Mouse (Mus musculus) midbrain, embryonic 11.5 days (tissue): ENCODE measurements at regions not wholly inside any gene's neighbourhood (a gene's known extent, or its start where the extent isn't known, plus 50 kb on each side); places are given as distances from the start of the nearest gene placed in this dataset.

ENCODE experiments used
- ATAC-seq: fragments of 200-750 bp; cut with Nextera tagmentation; 2 replicates; pipeline ENCODE4 v1.8.0; 2017; ENCODE audit warnings: moderate TSS enrichment, moderate library complexity; ENCODE audit not compliant: low FRiP score
- DNase-seq: peaks from one replicate; pipeline ENCODE4 v3.0.0; 2015; ENCODE audit warnings: low spot score; ENCODE audit errors: missing footprints
- H3K27ac ChIP-seq: fragments of 300-500 bp; sonication (generic); 2 replicates; pipeline ENCODE4 v1.5.1; 2014; ENCODE audit warnings: low read depth, low read length
- H3K27me3 ChIP-seq: fragments of 300-500 bp; sonication (generic); 2 replicates; pipeline ENCODE4 v1.6.1; 2014; ENCODE audit warnings: mild to moderate bottlenecking, low read length, moderate library complexity, mixed read lengths; ENCODE audit not compliant: control insufficient read depth, insufficient read depth
- H3K36me3 ChIP-seq: fragments of 300-500 bp; sonication (generic); 2 replicates; pipeline ENCODE4 v1.6.1; 2014; ENCODE audit warnings: mild to moderate bottlenecking, low read length, moderate library complexity, mixed read lengths; ENCODE audit not compliant: control insufficient read depth, insufficient read depth
- H3K4me1 ChIP-seq: fragments of 300-500 bp; sonication (generic); 2 replicates; pipeline ENCODE4 v1.6.1; 2014; ENCODE audit warnings: low read length; ENCODE audit not compliant: control insufficient read depth, insufficient read depth
- H3K4me2 ChIP-seq: fragments of 300-500 bp; sonication (generic); 2 replicates; pipeline ENCODE4 v1.6.1; 2014; ENCODE audit warnings: mild to moderate bottlenecking, moderate library complexity
- H3K4me3 ChIP-seq: fragments of 300-500 bp; sonication (generic); 2 replicates; pipeline ENCODE4 v1.5.1; 2014; ENCODE audit warnings: low read depth, low read length
- H3K9ac ChIP-seq: fragments of 300-500 bp; sonication (generic); 2 replicates; pipeline ENCODE4 v1.6.1; 2014; ENCODE audit warnings: low read length
- H3K9me3 ChIP-seq: fragments of 300-500 bp; sonication (generic); 2 replicates; pipeline ENCODE4 v1.6.1; 2016; ENCODE audit warnings: low read length; ENCODE audit not compliant: control insufficient read depth
- WGBS: fragments of 180-500 bp; shearing (Covaris S2); extraction: QIAGEN DNeasy Blood & Tissue Kit; methylation state at CpG from one replicate; pipeline ENCODE4 v1.1.7; 2014; 5-methylcytosine and 5-hydroxymethylcytosine counted together

DNA sequence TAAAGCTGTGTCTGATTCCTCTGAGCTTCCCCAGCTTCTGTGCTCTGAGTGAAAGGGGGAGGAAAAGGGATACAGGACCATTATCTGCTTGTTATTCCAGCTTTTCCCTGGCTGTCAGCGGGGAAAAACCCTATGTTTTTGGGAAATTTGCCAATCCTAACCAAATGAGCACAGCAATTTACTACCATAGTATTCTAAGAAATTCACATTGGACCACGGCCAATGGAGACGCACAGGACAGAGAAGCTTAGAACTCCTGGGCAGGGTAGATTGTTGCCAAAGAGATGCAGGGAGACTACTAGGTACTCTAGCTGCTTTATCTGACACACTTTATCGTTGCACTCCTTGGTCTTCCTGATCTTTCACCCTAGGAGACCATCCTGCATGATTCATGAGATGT lies 303.2 kb downstream of the Olfm3 start:
- Histone ChIP-seq H3K27me3 (no peaks in the 10 kb centered on the region), H3K27ac (no peak overlapping the region), H3K4me2 (no peak overlapping the region), H3K9ac (no peak overlapping the region), H3K4me1 (no peaks in the 10 kb centered on the region), H3K9me3 (no peaks in the 10 kb centered on the region), H3K4me3 (no peak overlapping the region), H3K36me3 (no peaks in the 10 kb centered on the region)
- no peak for ATAC-seq
- DNase-seq = no peak
- WGBS = 90% methylated on average over 4 of the region's 4 CpGs

DNA sequence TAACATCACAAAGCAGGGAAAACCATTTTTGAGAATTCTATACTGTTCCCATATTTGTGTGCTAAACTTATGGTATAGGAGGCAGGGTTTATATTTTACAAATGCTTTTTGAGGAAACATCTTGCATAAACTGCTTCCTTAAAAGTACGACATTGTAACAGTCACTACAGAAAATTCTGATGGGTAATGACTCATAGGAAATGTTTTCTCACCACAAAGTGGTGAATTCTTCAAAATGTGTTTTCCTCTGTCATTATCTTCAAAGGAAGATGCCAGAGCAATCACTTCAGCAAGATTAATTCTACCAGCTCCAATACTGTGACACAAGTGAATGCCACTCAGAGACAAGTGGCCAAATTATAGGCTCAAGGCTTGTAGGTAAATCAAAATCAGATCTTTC lies 308.0 kb downstream of the Olfm3 start:
- H3K9me3 ChIP-seq = no peaks in the 10 kb centered on the region
- no peaks in the 10 kb centered on the region for H3K36me3 ChIP-seq
- H3K27me3 ChIP-seq = no peaks in the 10 kb centered on the region
- H3K4me2 ChIP-seq = no peak overlapping the region
- ATAC-seq (no peak), DNase-seq (no peak)
- no peaks in the 10 kb centered on the region for H3K4me1 ChIP-seq
- H3K4me3 ChIP-seq = no peak overlapping the region
- 95% methylated on average over 1 of the region's 1 CpGs for WGBS
- no peak overlapping the region for H3K27ac ChIP-seq
- no peak overlapping the region for H3K9ac ChIP-seq

DNA sequence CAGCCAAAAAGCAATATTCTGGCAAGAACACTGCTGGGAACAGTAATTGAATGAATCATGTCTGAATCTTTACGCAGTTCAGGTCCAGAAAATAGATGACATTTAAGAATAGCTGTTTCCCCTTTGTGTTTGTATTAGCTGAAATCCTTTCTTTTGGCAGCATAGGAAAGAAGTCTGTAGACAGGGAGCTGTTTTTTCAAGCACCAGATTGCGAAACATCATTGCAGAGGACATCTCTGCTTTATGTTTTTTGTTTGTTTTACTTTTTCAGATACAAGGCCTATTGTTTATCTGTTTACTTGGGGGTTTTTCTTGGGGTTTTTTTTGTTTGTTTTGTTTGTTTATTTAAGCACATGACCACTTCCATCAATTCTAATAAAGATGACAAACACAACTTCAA lies 309.6 kb downstream of the Olfm3 start:
- H3K36me3 ChIP-seq = no peaks in the 10 kb centered on the region
- no peaks in the 10 kb centered on the region for H3K4me1 ChIP-seq
- ATAC-seq (no peak), DNase-seq (no peak)
- H3K27ac ChIP-seq = no peak overlapping the region
- H3K27me3 ChIP-seq = no peaks in the 10 kb centered on the region
- H3K4me2 ChIP-seq = no peak overlapping the region
- H3K9me3 ChIP-seq = no peaks in the 10 kb centered on the region
- no peak overlapping the region for H3K4me3 ChIP-seq
- no peak overlapping the region for H3K9ac ChIP-seq
- WGBS = 79% methylated on average over 2 of the region's 2 CpGs

DNA sequence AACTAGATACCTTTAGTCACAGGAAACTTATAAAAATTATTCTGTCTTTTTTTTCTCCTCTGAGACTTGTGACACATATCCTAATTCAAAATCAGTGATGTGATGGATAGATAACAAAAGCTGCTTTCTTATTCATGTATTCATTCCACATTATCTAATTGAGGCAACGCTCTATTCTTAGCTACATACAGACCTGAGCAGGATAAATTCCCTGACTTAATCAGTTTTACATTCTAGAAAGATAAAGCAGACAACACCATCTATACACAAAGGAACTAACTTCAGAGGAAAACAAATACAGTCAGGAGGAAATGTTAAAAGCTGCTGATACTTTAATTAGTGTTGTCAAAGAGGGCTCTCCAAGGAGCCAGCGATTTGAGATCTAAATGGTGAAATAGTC lies 336.6 kb downstream of the Olfm3 start:
- Histone ChIP-seq H3K4me3 (no peak overlapping the region), H3K4me1 (no peaks in the 10 kb centered on the region), H3K9me3 (no peaks in the 10 kb centered on the region), H3K36me3 (no peaks in the 10 kb centered on the region), H3K27me3 (no peaks in the 10 kb centered on the region), H3K9ac (no peak overlapping the region), H3K4me2 (no peak overlapping the region), H3K27ac (no peak overlapping the region)
- ATAC-seq (no peak), DNase-seq (no peak)
- WGBS = 54% methylated on average over 2 of the region's 2 CpGs

DNA sequence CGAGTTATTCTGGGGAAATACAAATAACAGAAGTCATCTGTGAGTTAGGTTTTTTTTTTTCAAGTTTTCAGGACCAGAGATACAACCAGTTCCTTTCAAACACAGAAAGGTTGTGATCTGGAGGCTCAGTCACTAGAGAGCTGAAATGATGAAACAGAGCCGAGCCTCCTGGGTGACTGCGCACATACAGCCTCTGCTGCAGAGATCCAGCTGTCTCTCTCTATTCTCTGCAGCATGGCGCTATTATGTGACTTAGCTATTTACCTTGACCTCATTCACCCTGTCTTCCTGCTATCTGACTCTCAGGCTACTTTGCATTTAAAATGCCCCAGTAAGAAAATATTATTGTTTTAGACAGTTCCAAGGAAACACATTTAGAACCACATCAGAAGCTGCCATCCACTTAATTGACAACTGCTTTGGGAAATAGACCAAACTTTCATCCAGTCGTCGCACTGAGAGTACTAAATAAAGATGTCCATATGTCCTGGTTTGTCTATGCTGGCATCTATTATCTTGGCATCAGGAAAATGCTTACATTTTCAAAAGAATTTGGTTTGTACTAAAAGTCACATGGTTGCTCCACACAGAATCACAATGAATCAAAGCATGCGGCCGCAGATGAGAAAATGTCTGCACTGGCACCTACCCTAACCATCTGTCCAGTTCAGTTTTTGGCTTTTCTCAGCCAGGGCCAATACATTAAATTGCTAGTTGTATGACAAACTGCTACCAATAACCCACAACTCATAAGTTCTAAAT lies 348.9 kb downstream of the Olfm3 start:
- H3K9me3 ChIP-seq = no peaks in the 10 kb centered on the region
- WGBS = 76% methylated on average over 8 of the region's 8 CpGs
- no peak overlapping the region for H3K4me3 ChIP-seq
- no peak overlapping the region for H3K4me2 ChIP-seq
- H3K9ac ChIP-seq = no peak overlapping the region
- DNase-seq (no peak), ATAC-seq (0 out of 2 replicates have a peak, but pooled peaks have one; percentile 48)
- no peak overlapping the region for H3K27ac ChIP-seq
- H3K4me1 ChIP-seq = no peaks in the 10 kb centered on the region
- no peaks in the 10 kb centered on the region for H3K36me3 ChIP-seq
- H3K27me3 ChIP-seq = no peaks in the 10 kb centered on the region

DNA sequence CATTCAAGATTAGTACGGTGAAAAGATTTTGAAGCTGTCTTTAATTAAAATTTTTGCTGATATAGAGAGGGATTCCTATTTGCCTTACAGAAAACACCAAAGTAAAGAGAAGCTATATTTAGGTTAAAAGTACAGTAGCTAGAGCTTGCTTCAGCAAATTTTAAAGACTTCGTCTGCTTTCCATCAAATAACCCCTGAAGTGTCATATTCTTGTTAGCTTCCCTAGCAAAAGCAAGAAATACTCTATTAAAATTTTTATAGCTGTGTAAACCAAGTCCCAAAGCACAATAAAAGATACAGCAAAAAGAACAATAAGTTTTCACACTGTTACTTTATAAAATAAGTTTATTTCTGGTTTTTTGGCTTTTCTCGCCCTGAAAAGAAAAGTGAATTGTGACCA lies 372.3 kb downstream of the Olfm3 start:
- Histone ChIP-seq H3K4me3 (no peak overlapping the region), H3K36me3 (no peaks in the 10 kb centered on the region), H3K9me3 (no peaks in the 10 kb centered on the region), H3K27me3 (no peaks in the 10 kb centered on the region), H3K4me2 (no peak overlapping the region), H3K4me1 (no peaks in the 10 kb centered on the region), H3K27ac (no peak overlapping the region), H3K9ac (no peak overlapping the region)
- 89% methylated on average over 3 of the region's 3 CpGs for WGBS
- DNase-seq = no peak
- no peak for ATAC-seq

DNA sequence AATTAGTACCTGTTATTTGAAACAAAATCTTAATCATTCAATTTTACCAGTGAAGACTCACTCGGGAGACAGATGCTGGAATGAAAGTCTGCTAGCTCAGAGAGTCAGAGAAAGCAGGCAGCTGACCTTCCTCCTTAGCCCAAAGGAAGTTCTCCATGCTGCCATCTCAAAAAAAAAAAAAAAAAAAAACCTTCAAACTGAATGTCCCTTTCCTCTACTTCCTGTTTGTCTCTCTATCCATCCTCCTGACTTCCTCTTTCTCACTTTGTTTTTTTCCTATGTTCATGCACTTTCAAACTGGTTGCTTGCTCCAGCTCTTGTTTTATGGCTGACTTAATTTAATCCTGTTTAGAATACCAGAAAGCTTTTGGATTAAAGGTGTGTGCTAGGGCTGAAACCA lies 377.4 kb downstream of the Olfm3 start:
- H3K27ac ChIP-seq = no peak overlapping the region
- H3K4me1 ChIP-seq = no peaks in the 10 kb centered on the region
- no peaks in the 10 kb centered on the region for H3K27me3 ChIP-seq
- H3K4me2 ChIP-seq = no peak overlapping the region
- ATAC-seq = no peak
- DNase-seq = no peak
- no peak overlapping the region for H3K9ac ChIP-seq
- WGBS = 83% methylated on average over 1 of the region's 1 CpGs
- H3K36me3 ChIP-seq = no peaks in the 10 kb centered on the region
- no peaks in the 10 kb centered on the region for H3K9me3 ChIP-seq
- H3K4me3 ChIP-seq = no peak overlapping the region

DNA sequence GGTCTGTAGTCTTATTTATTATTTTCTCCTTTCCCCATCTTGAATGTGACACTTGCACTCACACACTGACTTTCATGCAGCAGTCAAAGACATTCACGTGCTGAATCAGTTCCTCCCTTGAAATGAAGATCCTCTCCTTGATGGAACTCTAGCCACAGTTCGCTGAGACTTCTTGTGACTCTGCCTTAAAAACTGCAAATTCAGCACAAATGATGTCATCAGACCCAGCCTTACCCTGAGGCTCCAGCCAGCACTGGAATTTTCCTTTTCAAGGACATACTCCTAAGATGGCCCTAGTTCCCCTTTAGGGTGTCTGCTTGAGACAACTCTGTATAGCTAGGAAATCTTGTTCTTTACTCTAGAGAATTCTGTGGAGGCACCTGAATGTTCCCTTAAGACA lies 380.6 kb downstream of the Olfm3 start:
- no peaks in the 10 kb centered on the region for H3K4me1 ChIP-seq
- no peaks in the 10 kb centered on the region for H3K9me3 ChIP-seq
- H3K27ac ChIP-seq = no peak overlapping the region
- 88% methylated on average over 2 of the region's 2 CpGs for WGBS
- H3K4me3 ChIP-seq = no peak overlapping the region
- H3K4me2 ChIP-seq = no peak overlapping the region
- H3K27me3 ChIP-seq = no peaks in the 10 kb centered on the region
- DNase-seq = no peak
- H3K9ac ChIP-seq = no peak overlapping the region
- no peaks in the 10 kb centered on the region for H3K36me3 ChIP-seq
- ATAC-seq = no peak
